Mouse (Mus musculus) kidney, postnatal 0 days (tissue): ENCODE measurements around the gene Tmprss11d. TPM values are rescaled to one million over a fixed set of nuclear protein-coding genes. Genes with fewer than 3 reads are reported as not detected.

Source experiments
- ATAC-seq: fragments of 200-750 bp; cut with Nextera tagmentation; replicated peaks from 2 replicates; pipeline ENCODE4 v1.8.0; 2017; ENCODE audit warnings: low read depth, moderate number of reproducible peaks, moderate TSS enrichment, moderate library complexity; ENCODE audit not compliant: low FRiP score
- DNase-seq: peaks from one replicate; pipeline ENCODE4 v3.0.0-alpha.2; 2016; ENCODE audit warnings: low spot score
- H3K27ac ChIP-seq: fragments of 300-500 bp; sonication (generic); 2 replicates; pipeline ENCODE4 v1.5.1; 2014; ENCODE audit warnings: mild to moderate bottlenecking
- H3K27me3 ChIP-seq: fragments of 300-500 bp; sonication (generic); 2 replicates; pipeline ENCODE4 v1.6.1; 2014; ENCODE audit warnings: low read length, mixed read lengths; ENCODE audit not compliant: insufficient read depth
- H3K36me3 ChIP-seq: fragments of 300-500 bp; sonication (generic); 2 replicates; pipeline ENCODE4 v1.6.1; 2014; ENCODE audit warnings: low read length, mixed read lengths; ENCODE audit not compliant: insufficient read depth
- H3K4me1 ChIP-seq: fragments of 300-500 bp; sonication (generic); replicated peaks from 2 replicates; pipeline ENCODE4 v1.6.1; 2014; ENCODE audit warnings: antibody characterized with exemption, low read length, mixed read lengths; ENCODE audit not compliant: insufficient read depth
- H3K4me2 ChIP-seq: fragments of 300-500 bp; sonication (generic); 2 replicates; pipeline ENCODE4 v1.6.1; 2014; ENCODE audit warnings: mild to moderate bottlenecking, low read length, moderate library complexity, mixed read lengths
- H3K4me3 ChIP-seq: fragments of 300-500 bp; sonication (generic); replicated peaks from 2 replicates; pipeline ENCODE4 v1.5.1; 2014; ENCODE audit warnings: low read depth, low read length
- H3K9ac ChIP-seq: fragments of 300-500 bp; sonication (generic); 2 replicates; pipeline ENCODE4 v1.6.1; 2014; ENCODE audit warnings: low read depth, low read length
- H3K9me3 ChIP-seq: fragments of 300-500 bp; sonication (generic); replicated peaks from 2 replicates; pipeline ENCODE4 v1.6.1; 2016; ENCODE audit warnings: low read length, inconsistent platforms, mixed read lengths
- CTCF ChIP-seq: IDR thresholded peaks from 2 replicates; pipeline ENCODE4 v1.5.1; 2016; ENCODE audit warnings: antibody characterized with exemption, low read depth, mild to moderate bottlenecking, moderate library complexity
- WGBS: fragments of 180-500 bp; shearing (Covaris S2); extraction: QIAGEN DNeasy Blood & Tissue Kit; methylation state at CpG from one replicate; pipeline ENCODE4 v1.1.7; 2014; 5-methylcytosine and 5-hydroxymethylcytosine counted together
- polyA plus RNA-seq: library from polyadenylated mRNA; unstranded; fragments of >200 nt; fragmentation: Nextera tagmentation; extraction: Ambion mirVana; gene quantifications from 2 replicates; pipeline ENCODE4 v1.2.1, GENCODE M21; 2015

Gene Tmprss11d
- not detected in 2 replicates for polyA plus RNA-seq

DNA sequence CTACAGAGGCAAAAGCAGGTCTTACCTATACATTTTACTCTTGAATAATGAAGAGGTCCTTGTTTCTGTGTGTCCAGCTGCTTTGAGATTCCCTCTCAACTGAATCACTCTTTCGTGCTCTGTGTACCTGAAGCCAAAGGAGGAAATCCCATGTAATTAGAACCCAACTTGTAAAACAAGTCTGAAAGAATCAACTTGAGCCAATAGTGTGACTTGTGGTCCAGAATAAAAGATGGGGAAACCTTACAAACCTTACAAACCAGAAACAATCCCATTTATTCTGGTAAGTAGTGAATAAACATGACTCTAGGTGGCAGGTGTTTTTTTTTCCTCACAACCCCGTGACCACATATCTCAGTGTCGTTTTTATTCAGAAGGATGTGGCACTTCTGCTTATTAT, at the start of gene Tmprss11d:
Gene Tmprss11d, minus strand, starts transcription at position 101 of the 400 bp plus-strand sequence.
- Histone ChIP-seq H3K27ac (no peak within 1 kb of the TSS), H3K4me3 (no peak within 1 kb of the TSS), H3K4me1 (no peaks in the 10 kb centered on the region), H3K9ac (no peak within 1 kb of the TSS), H3K27me3 (no peaks in the 10 kb centered on the region), H3K36me3 (no peaks in the 10 kb centered on the region), H3K9me3 (no peaks in the 10 kb centered on the region), H3K4me2 (no peak within 1 kb of the TSS)
- 70% methylated on average over 3 of the region's 3 CpGs for WGBS
- ATAC-seq (no peak), DNase-seq (no peak)
- TF ChIP-seq CTCF = no peak

DNA sequence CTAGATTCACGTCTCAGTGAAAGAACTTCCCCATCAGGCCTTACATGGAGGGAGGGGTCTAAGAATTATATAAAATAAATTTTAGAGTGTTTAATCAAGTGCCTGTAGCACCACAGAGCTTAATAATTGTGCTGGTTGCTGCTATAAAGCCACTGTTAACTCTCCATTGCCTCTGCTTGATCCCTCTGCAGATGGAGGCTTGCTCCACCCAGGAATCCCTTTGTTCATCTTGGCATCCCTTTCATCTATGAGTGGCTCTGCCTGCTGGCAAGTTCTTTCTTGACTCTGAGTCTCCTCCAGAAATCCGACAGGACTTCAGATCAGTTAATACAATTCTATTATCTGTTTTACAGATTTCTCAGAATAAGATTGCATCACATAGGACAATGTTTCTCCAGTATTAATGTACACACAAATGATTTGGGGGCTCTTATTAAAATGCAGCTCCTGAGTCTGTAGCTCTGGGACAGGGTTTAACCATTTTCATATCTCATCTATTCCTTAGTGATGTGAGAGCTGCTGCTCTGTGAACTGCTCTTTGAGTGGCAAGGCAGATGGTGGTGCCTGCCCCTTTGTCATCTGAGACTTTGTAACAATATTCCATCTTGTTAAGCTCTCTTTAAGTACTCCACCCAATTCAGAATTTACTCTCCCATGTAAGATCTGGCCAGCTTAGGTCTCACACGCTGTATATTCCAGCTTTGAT, 48.3 kb upstream of the Tmprss11d start:
- no peak for TF ChIP-seq CTCF
- no peak for ATAC-seq
- 46% methylated on average over 3 of the region's 3 CpGs for WGBS
- no peak overlapping the region for H3K9ac ChIP-seq
- no peak overlapping the region for H3K4me2 ChIP-seq
- H3K9me3 ChIP-seq = no peaks in the 10 kb centered on the region
- no peaks in the 10 kb centered on the region for H3K36me3 ChIP-seq
- no peak for DNase-seq
- no peak overlapping the region for H3K4me3 ChIP-seq
- H3K27me3 ChIP-seq = no peaks in the 10 kb centered on the region
- H3K4me1 ChIP-seq = no peaks in the 10 kb centered on the region
- no peak overlapping the region for H3K27ac ChIP-seq

DNA sequence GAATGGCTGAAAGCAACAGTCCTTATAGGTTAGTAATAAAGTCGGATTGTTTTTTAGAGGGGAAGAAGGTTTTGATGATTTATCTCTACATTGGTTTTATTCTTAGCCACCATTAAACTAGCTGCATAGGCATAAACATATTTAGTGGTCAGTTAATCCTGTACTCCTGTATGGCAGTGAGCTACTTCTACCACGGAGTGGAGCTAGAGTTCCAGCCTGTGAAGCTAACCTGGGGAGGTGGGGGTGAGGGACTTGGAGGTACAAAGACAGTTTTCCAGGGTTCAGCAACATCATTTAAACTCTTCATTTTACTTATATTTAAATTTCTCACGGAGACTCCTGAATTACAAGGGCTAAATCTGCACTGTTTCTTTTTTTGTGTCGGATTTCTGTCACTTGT, 46.3 kb upstream of the Tmprss11d start:
- Histone ChIP-seq H3K4me1 (no peaks in the 10 kb centered on the region), H3K27ac (no peak overlapping the region), H3K27me3 (no peaks in the 10 kb centered on the region), H3K9ac (no peak overlapping the region), H3K36me3 (no peaks in the 10 kb centered on the region), H3K9me3 (no peaks in the 10 kb centered on the region), H3K4me2 (no peak overlapping the region), H3K4me3 (no peak overlapping the region)
- ATAC-seq = no peak
- peak; percentile 5 for DNase-seq
- peak; percentile 49; the same call in 1 of the 2 replicates for TF ChIP-seq CTCF
- 27% methylated on average over 4 of the region's 4 CpGs for WGBS

DNA sequence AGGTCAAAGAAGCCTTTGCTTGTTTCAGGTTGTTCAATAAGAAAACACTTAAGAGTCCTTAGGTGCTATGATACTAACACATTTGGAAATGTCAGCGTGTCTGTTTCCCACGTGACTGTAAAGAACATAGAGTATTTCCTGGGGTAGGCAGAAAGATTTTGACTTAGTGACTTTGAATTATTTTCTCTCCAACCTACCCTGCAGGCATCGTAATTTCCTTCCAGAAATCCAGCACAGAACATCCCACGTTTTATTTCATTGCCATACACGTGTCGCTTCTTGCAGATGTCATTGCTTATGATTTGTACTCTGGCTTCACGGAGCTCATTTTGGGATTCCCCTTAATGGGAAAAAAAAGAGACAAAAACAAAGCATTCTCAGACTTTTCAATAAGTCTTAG, 41.1 kb upstream of the Tmprss11d start:
- no peak overlapping the region for H3K9ac ChIP-seq
- H3K27ac ChIP-seq = no peak overlapping the region
- DNase-seq (no peak), ATAC-seq (no peak)
- no peak overlapping the region for H3K4me3 ChIP-seq
- no peak for TF ChIP-seq CTCF
- H3K4me1 ChIP-seq = no peaks in the 10 kb centered on the region
- H3K27me3 ChIP-seq = no peaks in the 10 kb centered on the region
- no peaks in the 10 kb centered on the region for H3K36me3 ChIP-seq
- H3K9me3 ChIP-seq = no peaks in the 10 kb centered on the region
- 62% methylated on average over 7 of the region's 7 CpGs for WGBS
- no peak overlapping the region for H3K4me2 ChIP-seq

DNA sequence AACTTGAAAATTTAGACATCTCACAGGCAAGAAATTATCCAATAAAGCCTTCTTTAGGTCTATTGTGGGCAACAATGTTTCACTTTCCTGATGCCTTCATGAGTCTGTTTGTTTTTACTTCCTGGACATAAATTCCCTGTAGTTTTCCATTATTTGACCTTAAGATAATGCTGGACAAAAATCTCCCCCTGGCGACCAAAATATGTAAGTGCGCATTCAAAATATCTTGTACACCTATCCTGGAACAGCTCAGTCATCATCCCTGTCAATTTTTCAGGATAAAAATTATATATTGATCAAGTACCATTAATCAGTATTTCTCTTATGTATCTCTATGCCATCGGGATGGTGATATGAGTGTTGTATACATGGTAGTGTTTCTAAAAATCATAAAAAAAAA, 37.6 kb upstream of the Tmprss11d start:
- DNase-seq (peak; percentile 55), ATAC-seq (no peak)
- Histone ChIP-seq H3K4me1 (no peaks in the 10 kb centered on the region), H3K4me3 (no peak overlapping the region), H3K27ac (no peak overlapping the region), H3K9me3 (no peaks in the 10 kb centered on the region), H3K9ac (no peak overlapping the region), H3K27me3 (no peaks in the 10 kb centered on the region), H3K4me2 (no peak overlapping the region), H3K36me3 (no peaks in the 10 kb centered on the region)
- 34% methylated on average over 3 of the region's 3 CpGs for WGBS
- TF ChIP-seq CTCF = peak; percentile 77

DNA sequence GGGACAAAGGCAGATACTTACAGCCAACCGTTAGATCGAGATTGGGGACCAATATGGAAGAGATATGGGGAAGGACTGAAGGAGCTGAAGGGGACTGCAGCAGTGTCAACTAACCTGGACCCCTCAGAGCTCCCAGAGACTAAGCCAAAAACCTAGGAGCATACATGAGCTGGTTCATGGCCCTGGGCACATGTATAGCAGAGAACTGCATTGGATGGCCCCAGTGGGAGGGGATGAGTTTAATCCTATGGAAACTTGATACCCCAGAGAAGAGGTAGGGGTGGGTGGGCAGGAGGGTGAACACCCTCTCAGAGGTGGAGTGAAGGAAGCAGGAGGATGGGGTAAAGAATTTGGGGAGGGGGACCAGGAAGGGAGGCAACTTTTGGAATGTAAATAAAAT, 34.7 kb upstream of the Tmprss11d start:
- no peak for DNase-seq
- no peaks in the 10 kb centered on the region for H3K27me3 ChIP-seq
- no peak overlapping the region for H3K4me2 ChIP-seq
- H3K9me3 ChIP-seq = no peaks in the 10 kb centered on the region
- no peak for TF ChIP-seq CTCF
- WGBS = 85% methylated on average over 2 of the region's 2 CpGs
- no peaks in the 10 kb centered on the region for H3K4me1 ChIP-seq
- ATAC-seq = no peak
- H3K36me3 ChIP-seq = no peaks in the 10 kb centered on the region
- no peak overlapping the region for H3K27ac ChIP-seq
- no peak overlapping the region for H3K9ac ChIP-seq
- no peak overlapping the region for H3K4me3 ChIP-seq

DNA sequence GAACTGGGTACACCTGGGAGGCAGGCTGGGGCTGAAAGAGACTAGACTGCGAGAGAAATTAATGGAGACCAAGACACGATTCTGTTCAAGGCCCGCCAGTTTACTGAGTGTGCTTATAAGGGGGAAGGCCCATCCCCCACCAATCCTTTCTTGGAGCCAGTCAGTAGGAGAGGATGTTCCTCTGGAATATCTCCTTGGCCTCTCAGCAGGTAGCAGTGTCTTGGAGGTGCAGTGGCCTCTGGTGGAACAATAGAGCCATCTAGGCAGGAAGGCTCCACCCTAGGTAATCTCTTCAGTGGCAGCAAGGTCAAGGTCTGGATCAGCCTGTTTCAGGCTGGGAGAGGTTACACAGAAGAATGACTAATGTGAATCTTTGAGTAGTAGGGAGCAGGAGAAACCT, 34.0 kb upstream of the Tmprss11d start:
- no peak for TF ChIP-seq CTCF
- 82% methylated on average over 3 of the region's 3 CpGs for WGBS

More for the DNA sequence above, 34.0 kb upstream of the Tmprss11d start:
- no peaks in the 10 kb centered on the region for H3K36me3 ChIP-seq
- H3K27ac ChIP-seq = no peak overlapping the region
- DNase-seq (no peak), ATAC-seq (no peak)
- no peak overlapping the region for H3K4me3 ChIP-seq
- no peak overlapping the region for H3K4me2 ChIP-seq
- no peak overlapping the region for H3K9ac ChIP-seq
- H3K4me1 ChIP-seq = no peaks in the 10 kb centered on the region
- H3K27me3 ChIP-seq = no peaks in the 10 kb centered on the region
- no peaks in the 10 kb centered on the region for H3K9me3 ChIP-seq
